Mouse (Mus musculus) forebrain, embryonic 11.5 days (tissue): ENCODE data around the gene Prkch. TPM values are rescaled to one million over a fixed set of nuclear protein-coding genes. Genes with fewer than 3 reads are reported as not detected.

Experiments used
- ATAC-seq: fragments of 200-750 bp; cut with Nextera tagmentation; replicated peaks from 2 replicates; pipeline ENCODE4 v1.8.0; 2017; ENCODE audit warnings: moderate TSS enrichment; ENCODE audit not compliant: low FRiP score
- DNase-seq: peaks from one replicate; pipeline ENCODE4 v3.0.0-alpha.2; 2017; ENCODE audit warnings: low spot score
- H3K27ac ChIP-seq: fragments of 300-500 bp; sonication (generic); 2 replicates; pipeline ENCODE4 v1.5.1; 2014; ENCODE audit warnings: low read depth, low read length
- H3K27me3 ChIP-seq: fragments of 300-500 bp; sonication (generic); 2 replicates; pipeline ENCODE4 v1.6.1; 2014; ENCODE audit warnings: mild to moderate bottlenecking, low read length, mixed read lengths; ENCODE audit not compliant: control insufficient read depth, insufficient read depth
- H3K36me3 ChIP-seq: fragments of 300-500 bp; sonication (generic); 2 replicates; pipeline ENCODE4 v1.6.1; 2014; ENCODE audit warnings: mild to moderate bottlenecking, low read length, moderate library complexity, mixed read lengths; ENCODE audit not compliant: control insufficient read depth, insufficient read depth
- H3K4me1 ChIP-seq: fragments of 300-500 bp; sonication (generic); replicated peaks from 2 replicates; pipeline ENCODE4 v1.6.1; 2014; ENCODE audit warnings: low read length, mixed read lengths; ENCODE audit not compliant: control insufficient read depth, insufficient read depth
- H3K4me2 ChIP-seq: fragments of 300-500 bp; sonication (generic); 2 replicates; pipeline ENCODE4 v1.6.1; 2014; ENCODE audit warnings: low read depth, mild to moderate bottlenecking, low read length, moderate library complexity, mixed read lengths; ENCODE audit not compliant: severe bottlenecking
- H3K4me3 ChIP-seq: fragments of 300-500 bp; sonication (generic); 2 replicates; pipeline ENCODE4 v1.5.1; 2014; ENCODE audit warnings: low read depth, low read length
- H3K9ac ChIP-seq: fragments of 300-500 bp; sonication (generic); 2 replicates; pipeline ENCODE4 v1.6.1; 2014; ENCODE audit warnings: low read length
- H3K9me3 ChIP-seq: fragments of 300-500 bp; sonication (generic); 2 replicates; pipeline ENCODE4 v1.6.1; 2016; ENCODE audit warnings: low read length, mixed read lengths; ENCODE audit not compliant: control insufficient read depth
- WGBS: fragments of 180-500 bp; shearing (Covaris S2); extraction: QIAGEN DNeasy Blood & Tissue Kit; methylation state at CpG from one replicate; pipeline ENCODE4 v1.1.7; 2014; 5-methylcytosine and 5-hydroxymethylcytosine counted together
- polyA plus RNA-seq: library from polyadenylated mRNA; unstranded; fragments of >200 nt; fragmentation: Nextera tagmentation; extraction: Ambion mirVana; gene quantifications from 2 replicates; pipeline ENCODE4 v1.2.1, GENCODE M21; 2014

Prkch gene
- polyA plus RNA-seq, 1 experiment from 2014 or later: 5.6 TPM

- Histone ChIP-seq H3K9me3 (no peaks in the 10 kb centered on the region), H3K27me3 (no peaks in the 10 kb centered on the region), H3K27ac (no peak overlapping the region), H3K9ac (no peak overlapping the region), H3K4me3 (no peak overlapping the region), H3K4me1 (no peaks in the 10 kb centered on the region), H3K4me2 (no peak overlapping the region), H3K36me3 (no peaks in the 10 kb centered on the region)
- no peak for ATAC-seq
- DNase-seq: no peak
- WGBS: 56% methylated on average over 2 of the region's 2 CpGs
Measured at GRCm38 (mm10) chr12:73815892-73816291, 231.3 kb downstream of the Prkch start.

- no peaks in the 10 kb centered on the region for H3K27me3 ChIP-seq
- H3K4me2 ChIP-seq: no peak overlapping the region
- H3K4me3 ChIP-seq: no peak overlapping the region
- 77% methylated on average over 1 of the region's 1 CpGs for WGBS
- H3K36me3 ChIP-seq: no peaks in the 10 kb centered on the region
- H3K27ac ChIP-seq: no peak overlapping the region
- no peak for DNase-seq
- no peak overlapping the region for H3K9ac ChIP-seq
- no peak for ATAC-seq
- H3K4me1 ChIP-seq: no peaks in the 10 kb centered on the region
- H3K9me3 ChIP-seq: no peaks in the 10 kb centered on the region
Measured at GRCm38 (mm10) chr12:73816866-73817265, 232.3 kb downstream of the Prkch start.

GRCm38 (mm10) chr12:73818801-73819200 is 234.2 kb downstream of the Prkch start:
- Histone ChIP-seq H3K4me1 (no peaks in the 10 kb centered on the region), H3K4me3 (no peak overlapping the region), H3K36me3 (no peaks in the 10 kb centered on the region), H3K9ac (no peak overlapping the region), H3K9me3 (no peaks in the 10 kb centered on the region), H3K27ac (no peak overlapping the region), H3K4me2 (no peak overlapping the region), H3K27me3 (no peaks in the 10 kb centered on the region)
- 81% methylated on average over 1 of the region's 1 CpGs for WGBS
- ATAC-seq (no peak), DNase-seq (no peak)

GRCm38 (mm10) chr12:73821176-73821575 is 236.6 kb downstream of the Prkch start:
- Histone ChIP-seq H3K4me2 (no peak overlapping the region), H3K9me3 (no peaks in the 10 kb centered on the region), H3K27ac (no peak overlapping the region), H3K9ac (no peak overlapping the region), H3K4me3 (no peak overlapping the region), H3K27me3 (no peaks in the 10 kb centered on the region), H3K4me1 (no peaks in the 10 kb centered on the region), H3K36me3 (no peaks in the 10 kb centered on the region)
- 93% methylated on average over 4 of the region's 4 CpGs for WGBS
- DNase-seq (no peak), ATAC-seq (no peak)

GRCm38 (mm10) chr12:73822331-73822730 is 237.7 kb downstream of the Prkch start:
- Histone ChIP-seq H3K4me2 (no peak overlapping the region), H3K27me3 (no peaks in the 10 kb centered on the region), H3K9me3 (no peaks in the 10 kb centered on the region), H3K27ac (no peak overlapping the region), H3K36me3 (no peaks in the 10 kb centered on the region), H3K9ac (no peak overlapping the region), H3K4me1 (no peaks in the 10 kb centered on the region), H3K4me3 (no peak overlapping the region)
- 89% methylated on average over 12 of the region's 12 CpGs for WGBS
- DNase-seq (no peak), ATAC-seq (no peak)

- Histone ChIP-seq H3K9ac (no peak overlapping the region), H3K27ac (no peak overlapping the region), H3K27me3 (no peaks in the 10 kb centered on the region), H3K36me3 (no peaks in the 10 kb centered on the region), H3K4me1 (no peaks in the 10 kb centered on the region), H3K4me2 (no peak overlapping the region), H3K9me3 (no peaks in the 10 kb centered on the region), H3K4me3 (no peak overlapping the region)
- ATAC-seq (no peak), DNase-seq (no peak)
- WGBS: 86% methylated on average over 1 of the region's 1 CpGs
Measured at GRCm38 (mm10) chr12:73824828-73825227, 240.2 kb downstream of the Prkch start.

Other genes with a start within 250 kb of the Prkch start
- gene Tmem30b, start 38.4 kb upstream of the Prkch start, polyA plus RNA-seq: 2.4 and 3.4 TPM in 2 replicates